Mouse (Mus musculus) neural tube, embryonic 14.5 days (tissue): Measurements from ENCODE around the gene Ankrd2. TPM values are rescaled to one million over a fixed set of nuclear protein-coding genes. Genes with fewer than 3 reads are reported as not detected.

ENCODE experiments used
- ATAC-seq: fragments of 200-750 bp; cut with Nextera tagmentation; 2 replicates; pipeline ENCODE4 v1.8.0; 2017; ENCODE audit warnings: low read depth, mild to moderate bottlenecking, moderate TSS enrichment, moderate library complexity
- H3K27ac ChIP-seq: fragments of 300-500 bp; sonication (generic); 2 replicates; pipeline ENCODE4 v1.5.1; 2014; ENCODE audit warnings: low read depth, mild to moderate bottlenecking, control low read depth, low read length, moderate library complexity, mixed read lengths
- H3K27me3 ChIP-seq: fragments of 300-500 bp; sonication (generic); 2 replicates; pipeline ENCODE4 v1.6.1; 2014; ENCODE audit warnings: low read length; ENCODE audit not compliant: control insufficient read depth, insufficient read depth
- H3K36me3 ChIP-seq: fragments of 300-500 bp; sonication (generic); 2 replicates; pipeline ENCODE4 v1.6.1; 2014; ENCODE audit warnings: low read length, mixed read lengths; ENCODE audit not compliant: control insufficient read depth, insufficient read depth
- H3K4me1 ChIP-seq: fragments of 300-500 bp; sonication (generic); 2 replicates; pipeline ENCODE4 v1.6.1; 2014; ENCODE audit warnings: low read length; ENCODE audit not compliant: control insufficient read depth, insufficient read depth
- H3K4me2 ChIP-seq: fragments of 300-500 bp; sonication (generic); 2 replicates; pipeline ENCODE4 v1.6.1; 2014; ENCODE audit warnings: mild to moderate bottlenecking, low read depth, low read length, control low read depth
- H3K4me3 ChIP-seq: fragments of 300-500 bp; sonication (generic); 2 replicates; pipeline ENCODE4 v1.5.1; 2014; ENCODE audit warnings: low read depth, low read length, control low read depth, mixed read lengths
- H3K9ac ChIP-seq: fragments of 300-500 bp; sonication (generic); replicated peaks from 2 replicates; pipeline ENCODE4 v1.6.1; 2014; ENCODE audit warnings: low read depth, mild to moderate bottlenecking, control low read depth, low read length, mixed read lengths
- H3K9me3 ChIP-seq: fragments of 300-500 bp; sonication (generic); 2 replicates; pipeline ENCODE4 v1.6.1; 2016; ENCODE audit warnings: low read length; ENCODE audit not compliant: control insufficient read depth
- WGBS: fragments of 180-500 bp; shearing (Covaris S2); extraction: QIAGEN DNeasy Blood & Tissue Kit; methylation state at CpG from one replicate; pipeline ENCODE4 v1.1.7; 2014; 5-methylcytosine and 5-hydroxymethylcytosine counted together
- polyA plus RNA-seq: library from polyadenylated mRNA; unstranded; fragments of >200 nt; fragmentation: Nextera tagmentation; extraction: Ambion mirVana; gene quantifications from 2 replicates; pipeline ENCODE4 v1.2.1, GENCODE M21; 2014

Gene Ankrd2
- polyA plus RNA-seq, 1 experiment from 2014 or later: 0.80 TPM

DNA sequence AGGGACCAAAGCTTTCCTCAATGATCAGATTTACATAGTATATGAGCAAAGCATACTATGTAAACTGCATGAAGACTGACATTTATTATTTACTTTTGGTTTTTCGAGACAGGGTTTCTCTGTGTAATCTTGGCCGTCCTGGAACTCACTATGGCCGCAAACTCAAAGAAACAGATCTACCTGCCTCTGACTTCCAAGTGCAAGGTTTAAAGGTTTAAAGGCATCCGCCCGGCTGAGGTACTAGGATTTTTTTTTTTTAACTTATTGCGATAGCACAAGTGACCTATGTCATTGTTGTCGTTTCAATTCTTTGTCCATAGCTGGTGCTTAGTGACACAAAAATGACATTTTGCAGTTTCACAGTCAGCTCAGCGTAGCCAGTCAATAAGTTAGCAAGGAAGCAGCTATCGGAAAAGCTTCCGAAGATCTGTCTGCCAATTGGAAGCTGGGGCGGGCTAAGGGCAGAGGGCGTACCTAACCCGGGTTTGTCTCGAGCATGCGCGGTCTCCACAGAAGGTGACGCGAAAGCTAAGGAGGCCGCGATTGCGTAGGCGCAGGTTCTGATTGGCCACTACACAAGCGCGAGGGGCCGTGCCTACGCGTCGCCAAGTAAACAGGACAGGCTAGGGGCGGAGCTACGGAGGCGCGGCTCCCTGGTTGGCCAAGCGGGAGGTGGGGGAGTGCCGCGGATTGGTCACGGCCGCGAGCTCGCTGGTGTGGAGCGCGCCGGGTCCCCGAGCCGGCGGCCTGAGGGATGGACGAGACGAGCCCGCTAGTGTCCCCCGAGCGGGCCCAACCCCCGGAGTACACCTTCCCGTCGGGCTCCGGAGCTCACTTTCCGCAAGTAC, 54.2 kb downstream of the Ankrd2 start, which contains the start of gene Pi4k2a:
Gene Pi4k2a, plus strand, starts transcription at position 723 of the 848 bp plus-strand sequence.
- peak within 1 kb of the TSS; percentile 91 for H3K4me3 ChIP-seq
- peak within 1 kb of the TSS; percentile 73 for H3K4me2 ChIP-seq
- peak; percentile 97 for ATAC-seq
- peaks cover 18% of the 10 kb centered on the region for H3K4me1 ChIP-seq
- WGBS: under 1% methylated on average over 55 of the region's 55 CpGs
- no peaks in the 10 kb centered on the region; the same call in 1 of the 2 replicates for H3K27me3 ChIP-seq
- no peaks in the 10 kb centered on the region for H3K9me3 ChIP-seq
- H3K9ac ChIP-seq: peak within 1 kb of the TSS; percentile 87
- peaks cover 5% of the 10 kb centered on the region; the same call in 1 of the 2 replicates for H3K36me3 ChIP-seq
- peak within 1 kb of the TSS; percentile 89 for H3K27ac ChIP-seq

DNA sequence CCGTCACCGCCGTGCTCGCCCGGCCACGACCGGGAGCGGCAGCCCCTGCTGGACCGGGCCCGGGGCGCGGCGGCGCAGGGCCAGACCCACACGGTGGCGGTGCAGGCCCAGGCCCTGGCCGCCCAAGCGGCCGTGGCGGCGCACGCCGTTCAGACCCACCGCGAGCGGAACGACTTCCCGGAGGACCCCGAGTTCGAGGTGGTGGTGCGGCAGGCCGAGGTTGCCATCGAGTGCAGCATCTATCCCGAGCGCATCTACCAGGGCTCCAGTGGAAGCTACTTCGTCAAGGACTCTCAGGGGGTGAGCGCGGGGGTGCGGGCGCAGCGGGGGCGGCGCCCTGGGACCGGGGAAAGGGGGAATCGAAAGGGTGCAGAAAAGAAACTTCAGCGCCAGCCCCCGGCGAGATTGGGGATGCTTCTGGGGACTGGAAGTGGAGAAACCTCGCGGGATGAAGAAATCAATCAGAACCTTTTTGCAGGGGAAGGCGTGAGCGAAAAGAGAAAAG, 54.9 kb downstream of the Ankrd2 start:
- Histone ChIP-seq H3K9ac (peak overlapping the region; percentile 87), H3K9me3 (no peaks in the 10 kb centered on the region), H3K4me3 (peak overlapping the region; percentile 91), H3K4me1 (peaks cover 15% of the 10 kb centered on the region), H3K4me2 (peak overlapping the region; percentile 73), H3K27me3 (no peaks in the 10 kb centered on the region; the same call in 1 of the 2 replicates), H3K36me3 (peaks cover 5% of the 10 kb centered on the region; the same call in 1 of the 2 replicates), H3K27ac (peak overlapping the region; percentile 89)
- WGBS: under 1% methylated on average over 52 of the region's 52 CpGs
- ATAC-seq: peak; percentile 68

Other genes with a start within 250 kb of the Ankrd2 start
- gene Arhgap19, start 234.0 kb upstream of the Ankrd2 start, polyA plus RNA-seq: 3.6 and 5.9 TPM in 2 replicates
- 25.0 and 31.4 TPM in 2 replicates for gene Frat1, start 206.0 kb upstream of the Ankrd2 start, polyA plus RNA-seq
- 5.4 and 12.0 TPM in 2 replicates for gene Frat2, start 187.9 kb upstream of the Ankrd2 start, polyA plus RNA-seq
- 10.7 and 14.7 TPM in 2 replicates for gene Rrp12, start 139.8 kb upstream of the Ankrd2 start, polyA plus RNA-seq
- 521 and 528 TPM in 2 replicates for gene Pgam1, start 124.1 kb upstream of the Ankrd2 start, polyA plus RNA-seq
- 60.7 and 69.2 TPM in 2 replicates for gene Exosc1, start 102.6 kb upstream of the Ankrd2 start, polyA plus RNA-seq
- gene Zdhhc16, start 102.5 kb upstream of the Ankrd2 start, polyA plus RNA-seq: 67.7 and 72.7 TPM in 2 replicates
- gene Mms19, start 54.8 kb upstream of the Ankrd2 start, polyA plus RNA-seq: 33.7 and 34.8 TPM in 2 replicates
- 8.2 and 9.9 TPM in 2 replicates for gene Ubtd1, start 54.2 kb upstream of the Ankrd2 start, polyA plus RNA-seq
- gene Hoga1, start 9.6 kb downstream of the Ankrd2 start, polyA plus RNA-seq: 1.3 and 1.7 TPM in 2 replicates
- gene 4933411K16Rik, start 16.2 kb downstream of the Ankrd2 start, polyA plus RNA-seq: 0.15 TPM in 1 of 2 replicates, not detected in the other
- gene Morn4, start 50.4 kb downstream of the Ankrd2 start, polyA plus RNA-seq: 118 and 131 TPM in 2 replicates
- gene Pi4k2a, start 54.5 kb downstream of the Ankrd2 start, polyA plus RNA-seq: 35.3 and 40.7 TPM in 2 replicates
- 9.4 and 10.8 TPM in 2 replicates for gene Avpi1, start 93.1 kb downstream of the Ankrd2 start, polyA plus RNA-seq
- 2.1 and 3.2 TPM in 2 replicates for gene Marveld1, start 111.4 kb downstream of the Ankrd2 start, polyA plus RNA-seq
- gene Zfyve27, start 128.0 kb downstream of the Ankrd2 start, polyA plus RNA-seq: 34.2 and 37.2 TPM in 2 replicates
- 0.21 and 13.5 TPM in 2 replicates for gene Sfrp5, start 166.3 kb downstream of the Ankrd2 start, polyA plus RNA-seq
- 52.2 and 62.5 TPM in 2 replicates for gene Golga7b, start 211.6 kb downstream of the Ankrd2 start, polyA plus RNA-seq